Mouse (Mus musculus) stomach, embryonic 16.5 days (tissue): Measurements from ENCODE around the gene Znrf4. TPM values are rescaled to one million over a fixed set of nuclear protein-coding genes. Genes with fewer than 3 reads are reported as not detected.

Experiments used
- ATAC-seq: fragments of 200-750 bp; cut with Nextera tagmentation; 2 replicates; pipeline ENCODE4 v1.8.0; 2017; ENCODE audit warnings: moderate number of reproducible peaks, moderate TSS enrichment; ENCODE audit not compliant: insufficient read depth, low FRiP score
- H3K27ac ChIP-seq: fragments of 300-500 bp; sonication (generic); 2 replicates; pipeline ENCODE4 v1.5.1; 2014; ENCODE audit warnings: low read length
- H3K27me3 ChIP-seq: fragments of 300-500 bp; sonication (generic); 2 replicates; pipeline ENCODE4 v1.6.1; 2014; ENCODE audit warnings: low read length, control low read depth, mixed read lengths; ENCODE audit not compliant: control insufficient read depth, insufficient read depth
- H3K36me3 ChIP-seq: fragments of 300-500 bp; sonication (generic); 2 replicates; pipeline ENCODE4 v1.6.1; 2014; ENCODE audit warnings: low read length; ENCODE audit not compliant: control insufficient read depth, insufficient read depth
- H3K4me1 ChIP-seq: fragments of 300-500 bp; sonication (generic); 2 replicates; pipeline ENCODE4 v1.6.1; 2014; ENCODE audit warnings: low read length, control low read depth, mixed read lengths; ENCODE audit not compliant: control insufficient read depth, insufficient read depth
- H3K4me2 ChIP-seq: fragments of 300-500 bp; sonication (generic); 2 replicates; pipeline ENCODE4 v1.6.1; 2014; ENCODE audit warnings: low read depth, low read length, mixed read lengths
- H3K4me3 ChIP-seq: fragments of 300-500 bp; sonication (generic); replicated peaks from 2 replicates; pipeline ENCODE4 v1.5.1; 2014; ENCODE audit warnings: mild to moderate bottlenecking, low read length
- H3K9ac ChIP-seq: fragments of 300-500 bp; sonication (generic); 2 replicates; pipeline ENCODE4 v1.6.1; 2014; ENCODE audit warnings: low read length
- H3K9me3 ChIP-seq: fragments of 300-500 bp; sonication (generic); replicated peaks from 2 replicates; pipeline ENCODE4 v1.6.1; 2016; ENCODE audit warnings: low read length, control low read depth; ENCODE audit not compliant: control insufficient read depth
- WGBS: fragments of 180-500 bp; shearing (Covaris S2); extraction: QIAGEN DNeasy Blood & Tissue Kit; methylation state at CpG from one replicate; pipeline ENCODE4 v1.1.7; 2014; 5-methylcytosine and 5-hydroxymethylcytosine counted together
- polyA plus RNA-seq: library from polyadenylated mRNA; unstranded; fragments of >200 nt; fragmentation: Nextera tagmentation; extraction: Ambion mirVana; gene quantifications from 2 replicates; pipeline ENCODE4 v1.2.1, GENCODE M21; 2015

Znrf4 gene
- polyA plus RNA-seq, 1 experiment from 2014 or later = not detected

DNA sequence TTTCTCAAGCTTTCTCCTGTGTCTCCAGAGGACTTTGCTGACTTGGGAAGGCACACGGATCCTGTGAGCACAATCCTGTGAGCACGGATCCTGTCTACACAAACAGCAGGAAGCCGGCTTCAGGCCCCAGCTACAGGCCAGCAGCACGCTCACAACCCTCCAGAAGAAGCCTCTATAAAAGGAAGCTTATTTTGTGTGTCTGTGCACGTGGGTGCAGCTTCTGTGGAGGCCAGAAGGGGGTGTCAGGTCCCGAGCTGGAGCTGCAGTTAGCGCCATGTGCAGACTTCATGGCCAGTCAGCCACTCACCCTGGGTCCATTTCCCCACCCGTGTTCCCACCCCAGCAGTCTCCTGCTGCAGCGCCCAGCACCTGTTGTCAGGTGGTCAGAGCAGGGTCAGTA is 43.9 kb downstream of the Znrf4 start:
- H3K9ac ChIP-seq = peak overlapping the region; percentile 66; the same call in 1 of the 2 replicates
- 0 out of 2 replicates have a peak overlapping the region, but pooled peaks have one; percentile 32 for H3K4me2 ChIP-seq
- 89% methylated on average over 9 of the region's 9 CpGs for WGBS
- no peaks in the 10 kb centered on the region for H3K36me3 ChIP-seq
- peaks cover 59% of the 10 kb centered on the region for H3K4me1 ChIP-seq
- H3K27me3 ChIP-seq = 0 out of 2 replicates have a peak, but pooled peaks cover 5% of the 10 kb centered on the region
- no peak for ATAC-seq
- H3K4me3 ChIP-seq = no peak overlapping the region
- H3K9me3 ChIP-seq = no peaks in the 10 kb centered on the region
- H3K27ac ChIP-seq = peak overlapping the region; percentile 87

DNA sequence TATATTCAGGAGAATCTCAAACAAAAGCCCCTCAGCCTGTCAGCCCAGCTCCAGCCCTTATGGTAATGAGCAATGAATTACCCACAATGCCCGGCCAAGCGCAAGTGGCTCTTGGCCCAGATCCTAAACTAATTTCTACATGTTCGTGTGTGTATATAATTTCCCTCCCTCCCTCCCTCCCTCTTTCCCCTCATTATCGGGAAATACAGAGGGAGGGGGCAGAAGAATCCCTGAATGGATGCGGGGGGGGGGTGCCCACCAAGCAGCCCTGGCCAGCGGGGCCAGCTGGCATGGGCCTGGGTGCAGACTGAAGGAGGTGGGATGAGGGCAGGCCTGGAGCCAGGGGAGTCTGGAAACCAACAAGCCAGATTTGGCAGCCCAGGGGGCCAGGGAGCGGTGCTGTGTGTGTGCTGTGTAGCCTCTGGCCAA is 44.8 kb downstream of the Znrf4 start:
- WGBS = 27% methylated on average over 7 of the region's 7 CpGs
- H3K27me3 ChIP-seq = 0 out of 2 replicates have a peak, but pooled peaks cover 5% of the 10 kb centered on the region
- H3K4me1 ChIP-seq = peaks cover 58% of the 10 kb centered on the region

DNA sequence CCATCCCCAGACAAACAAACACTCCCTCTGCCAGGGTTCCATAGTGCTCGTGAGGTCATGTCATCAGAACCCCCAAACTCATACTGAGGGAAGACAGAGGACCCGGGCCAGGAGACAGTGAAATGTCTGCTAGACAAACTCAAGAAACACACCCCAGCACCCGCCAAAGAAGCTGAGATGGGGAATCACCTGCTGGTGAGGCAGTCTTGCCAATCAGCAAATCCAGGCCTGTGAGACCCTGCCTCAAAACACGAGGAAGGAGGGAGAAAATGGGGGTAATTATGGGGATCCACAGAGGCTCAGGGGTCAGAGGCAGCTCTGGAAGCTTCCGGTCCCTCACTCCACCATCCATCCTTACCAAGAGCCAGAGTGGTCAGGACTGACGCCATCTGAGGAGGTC is 45.5 kb downstream of the Znrf4 start:
- Histone ChIP-seq H3K27me3 (0 out of 2 replicates have a peak, but pooled peaks cover 1% of the 10 kb centered on the region), H3K4me3 (no peak overlapping the region), H3K9me3 (no peaks in the 10 kb centered on the region), H3K4me1 (peaks cover 51% of the 10 kb centered on the region), H3K27ac (no peak overlapping the region; the same call in 1 of the 2 replicates), H3K4me2 (0 out of 2 replicates have a peak overlapping the region, but pooled peaks have one; percentile 32), H3K9ac (peak overlapping the region; percentile 39; the same call in 1 of the 2 replicates), H3K36me3 (no peaks in the 10 kb centered on the region)
- WGBS = 59% methylated on average over 6 of the region's 6 CpGs
- no peak for ATAC-seq

More for the DNA sequence above, 44.8 kb downstream of the Znrf4 start:
- H3K27ac ChIP-seq = peak overlapping the region; percentile 87
- H3K4me3 ChIP-seq = peak overlapping the region; percentile 21; the same call in 1 of the 2 replicates
- peak overlapping the region; percentile 66 for H3K9ac ChIP-seq
- peak overlapping the region; percentile 32 for H3K4me2 ChIP-seq
- no peaks in the 10 kb centered on the region for H3K9me3 ChIP-seq
- ATAC-seq = peak; percentile 51; the same call in 1 of the 2 replicates
- H3K36me3 ChIP-seq = no peaks in the 10 kb centered on the region

DNA sequence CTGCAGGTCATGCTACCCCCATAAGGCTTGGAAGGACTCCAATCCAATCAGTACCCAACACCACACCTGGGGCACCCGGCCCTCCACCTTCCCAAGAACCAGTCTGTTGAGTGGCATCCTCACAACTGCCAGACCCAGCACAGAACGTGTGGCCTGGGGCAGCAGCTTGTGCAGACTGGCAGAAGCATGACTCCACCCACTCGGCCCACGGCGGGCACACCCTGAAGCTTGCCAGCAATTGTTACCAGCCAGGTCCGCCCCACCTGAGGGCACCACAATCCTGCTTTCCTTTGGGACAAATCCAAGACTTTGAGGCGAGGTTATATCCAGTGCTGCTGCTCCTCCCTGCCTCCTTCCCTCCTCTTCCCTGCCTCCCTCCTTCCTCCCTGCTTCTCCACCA is 47.4 kb downstream of the Znrf4 start:
- H3K27ac ChIP-seq = no peak overlapping the region
- H3K4me3 ChIP-seq = no peak overlapping the region
- H3K36me3 ChIP-seq = no peaks in the 10 kb centered on the region
- H3K4me1 ChIP-seq = peaks cover 50% of the 10 kb centered on the region
- no peaks in the 10 kb centered on the region for H3K9me3 ChIP-seq
- no peak for ATAC-seq
- WGBS = 59% methylated on average over 7 of the region's 7 CpGs
- no peak overlapping the region for H3K4me2 ChIP-seq
- no peak overlapping the region for H3K9ac ChIP-seq
- no peaks in the 10 kb centered on the region for H3K27me3 ChIP-seq

DNA sequence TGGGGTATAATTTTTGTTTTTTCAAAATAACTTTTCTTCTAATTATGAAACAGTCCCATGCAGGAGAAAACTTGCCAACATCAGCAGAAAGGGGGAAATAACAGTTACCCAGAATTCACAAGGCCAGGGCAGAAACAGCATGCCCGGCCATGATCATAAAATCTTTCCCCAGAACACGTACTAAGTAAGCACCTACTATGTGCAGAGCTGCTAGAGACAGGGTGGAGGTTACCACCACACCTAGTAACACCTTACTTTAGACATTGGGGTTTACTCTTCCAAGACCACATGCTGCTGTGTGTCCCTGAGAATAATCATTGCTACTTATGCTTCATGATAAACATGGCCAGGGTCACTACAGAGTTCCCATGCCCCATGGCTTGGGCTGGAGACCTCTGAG is 47.9 kb downstream of the Znrf4 start:
- Histone ChIP-seq H3K36me3 (no peaks in the 10 kb centered on the region), H3K4me2 (no peak overlapping the region), H3K27ac (no peak overlapping the region), H3K9me3 (no peaks in the 10 kb centered on the region), H3K9ac (no peak overlapping the region), H3K4me3 (no peak overlapping the region), H3K27me3 (no peaks in the 10 kb centered on the region), H3K4me1 (peaks cover 46% of the 10 kb centered on the region)
- WGBS = 80% methylated on average over 2 of the region's 2 CpGs
- ATAC-seq = no peak

DNA sequence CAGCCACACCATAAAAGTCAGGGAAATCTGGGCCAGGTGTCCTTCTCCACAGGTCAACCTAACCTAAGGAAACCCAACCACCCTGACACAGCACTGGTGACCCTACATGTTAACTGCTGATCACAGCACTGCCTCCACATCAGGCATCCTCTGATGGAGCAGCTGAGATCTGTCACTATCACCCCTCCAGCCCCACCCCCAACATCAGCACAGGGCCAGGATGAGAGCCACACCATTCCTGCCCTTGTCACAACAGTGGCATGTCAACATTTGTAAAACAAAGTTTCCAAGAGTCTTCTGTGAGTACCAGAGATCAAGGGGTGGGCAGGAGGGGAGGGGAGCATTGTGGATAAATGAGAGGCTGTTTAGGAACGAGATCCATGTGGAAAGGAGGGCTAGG is 48.7 kb downstream of the Znrf4 start:
- H3K4me2 ChIP-seq = peak overlapping the region; percentile 81; the same call in 1 of the 2 replicates
- peaks cover 39% of the 10 kb centered on the region for H3K4me1 ChIP-seq
- H3K27ac ChIP-seq = peak overlapping the region; percentile 92
- no peak overlapping the region for H3K4me3 ChIP-seq
- H3K9ac ChIP-seq = peak overlapping the region; percentile 68; the same call in 1 of the 2 replicates
- no peaks in the 10 kb centered on the region for H3K9me3 ChIP-seq
- whole genome bisulfite sequencing = 41% methylated on average over 1 of the region's 1 CpGs
- H3K36me3 ChIP-seq = no peaks in the 10 kb centered on the region
- ATAC-seq = no peak
- H3K27me3 ChIP-seq = no peaks in the 10 kb centered on the region

DNA sequence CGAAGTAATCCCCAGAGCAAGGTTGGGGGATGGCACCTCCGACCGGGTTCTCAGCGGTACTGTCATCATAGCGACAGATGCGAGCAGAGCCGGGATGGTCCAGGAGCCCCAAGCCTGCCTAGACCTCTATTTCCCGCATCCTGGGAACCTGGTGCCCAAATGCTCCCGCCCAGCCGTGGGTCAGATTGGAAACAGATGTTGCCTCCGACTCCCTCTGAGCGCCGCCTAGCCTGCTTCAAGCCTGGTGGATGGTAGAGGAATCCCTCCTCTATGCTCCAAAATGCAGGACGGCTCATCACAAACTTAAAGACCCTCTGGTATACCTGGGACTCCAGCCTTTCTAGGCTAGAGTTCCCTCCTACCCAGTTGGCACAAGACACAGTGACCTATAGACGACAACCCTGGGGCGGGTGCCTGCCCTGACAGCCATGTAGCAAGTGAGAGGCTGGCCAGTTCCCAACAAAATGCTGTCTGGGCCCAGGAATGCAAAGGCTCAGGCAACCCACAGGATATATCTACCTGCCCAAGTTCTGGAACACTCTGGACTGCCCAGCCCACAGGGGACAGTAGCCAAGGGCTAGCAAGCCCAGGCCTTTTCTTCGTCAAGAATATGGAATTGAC is 49.3 kb downstream of the Znrf4 start:
- Histone ChIP-seq H3K4me1 (peaks cover 34% of the 10 kb centered on the region), H3K27me3 (no peaks in the 10 kb centered on the region), H3K9ac (peak overlapping the region; percentile 68), H3K27ac (peak overlapping the region; percentile 92), H3K36me3 (no peaks in the 10 kb centered on the region), H3K9me3 (no peaks in the 10 kb centered on the region), H3K4me3 (peak overlapping the region; percentile 66), H3K4me2 (peak overlapping the region; percentile 81)
- no peak for ATAC-seq
- WGBS = 5% methylated on average over 17 of the region's 17 CpGs

DNA sequence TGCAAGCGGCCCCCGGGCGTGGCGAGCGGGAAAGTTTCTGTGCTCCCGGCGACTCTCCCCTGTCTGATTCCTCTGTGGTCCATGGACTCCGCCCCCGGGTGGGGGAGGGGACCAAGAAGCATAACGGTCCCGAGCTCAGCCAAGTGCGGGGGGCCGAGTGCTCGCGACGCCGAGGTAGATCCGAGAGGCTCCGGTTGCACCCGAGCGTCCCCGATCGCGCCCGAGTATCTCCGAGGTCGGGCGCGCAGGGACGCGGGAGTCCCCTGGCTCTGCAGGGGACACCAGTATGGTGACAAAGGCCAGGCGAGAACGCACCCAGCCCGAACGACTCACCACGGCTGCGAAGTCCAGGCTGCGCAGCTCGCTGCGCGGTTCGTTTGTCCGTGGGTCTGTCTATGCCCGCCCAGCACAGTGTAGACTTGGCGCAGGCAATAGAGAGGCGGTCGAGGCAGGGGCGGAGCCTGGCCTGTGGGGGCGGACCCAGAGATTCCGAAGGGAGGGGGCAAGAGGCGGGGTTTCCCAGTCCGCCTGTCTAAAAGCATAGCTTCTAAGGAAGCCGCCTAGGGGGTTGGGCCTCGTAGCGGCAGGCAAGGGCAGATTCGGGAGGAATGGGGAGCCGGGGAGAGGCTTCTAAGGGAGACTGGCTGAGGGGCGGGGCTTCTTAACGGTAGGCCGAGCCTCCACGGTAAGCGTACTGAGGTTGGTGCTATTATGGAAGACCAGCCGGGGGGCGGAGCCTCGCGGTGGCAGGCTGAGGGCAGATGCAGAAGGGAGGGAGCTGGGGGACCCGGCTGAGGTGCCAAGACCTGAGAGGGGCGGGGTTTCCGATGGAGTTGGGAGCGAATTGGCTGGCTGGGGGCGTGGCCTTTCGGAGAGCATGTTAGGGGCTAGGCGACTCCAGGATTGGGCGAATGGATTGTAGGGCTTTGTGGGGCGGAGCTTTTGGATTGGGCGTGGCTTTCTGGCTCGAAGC is 50.2 kb downstream of the Znrf4 start:
- peak overlapping the region; percentile 81 for H3K4me2 ChIP-seq
- peak overlapping the region; percentile 96 for H3K27ac ChIP-seq
- H3K4me3 ChIP-seq = peak overlapping the region; percentile 66
- no peaks in the 10 kb centered on the region for H3K36me3 ChIP-seq
- no peaks in the 10 kb centered on the region for H3K9me3 ChIP-seq
- peaks cover 28% of the 10 kb centered on the region for H3K4me1 ChIP-seq
- ATAC-seq = peak; percentile 94
- WGBS = under 1% methylated on average over 76 of the region's 77 CpGs
- no peaks in the 10 kb centered on the region for H3K27me3 ChIP-seq
- H3K9ac ChIP-seq = peak overlapping the region; percentile 78
